In the genomic region with DNA sequence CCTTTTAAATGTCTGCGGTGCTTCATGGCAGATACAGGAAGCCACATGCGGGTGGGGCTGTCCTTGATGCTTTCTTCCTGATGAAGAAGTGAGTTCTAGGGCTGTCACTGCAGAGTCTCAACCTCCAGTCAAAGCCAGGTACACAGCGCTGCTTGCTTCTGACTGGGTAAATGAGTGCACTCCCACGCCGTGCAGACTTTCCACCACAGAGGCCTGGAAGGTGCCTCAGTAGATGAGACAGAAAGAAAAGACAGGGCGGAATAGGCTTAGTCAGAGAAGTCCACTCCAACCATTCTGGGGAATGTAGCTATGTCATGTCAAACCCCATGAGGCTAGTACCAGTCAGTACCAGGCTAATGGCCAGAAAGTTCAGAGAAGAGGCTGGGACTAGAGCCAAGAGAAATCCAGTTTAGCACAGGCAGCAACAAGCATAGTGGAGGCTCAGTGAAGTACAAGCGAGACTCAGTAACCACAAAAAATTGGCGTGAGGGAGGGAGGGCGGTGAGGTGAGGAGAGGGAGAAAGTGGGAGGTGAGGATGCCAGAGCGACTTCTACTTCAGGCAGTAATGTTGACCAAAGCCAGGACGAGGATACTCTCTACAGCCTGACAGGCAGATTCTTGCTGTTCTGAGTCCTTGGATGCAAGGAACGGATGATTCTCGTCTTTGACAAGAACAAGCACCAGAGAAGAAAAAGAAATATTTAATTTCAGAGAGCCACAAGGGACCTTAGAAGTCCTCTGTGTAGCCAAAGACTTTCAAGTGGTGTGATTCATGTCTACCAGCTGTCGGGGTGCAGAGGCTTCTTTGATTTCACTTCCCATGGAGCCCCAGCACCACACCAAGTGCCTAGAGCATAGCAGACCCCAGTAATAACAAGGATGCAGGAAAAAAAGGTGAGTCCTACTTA, we compare ENCODE assay signal across 9 mouse cellular contexts.
A peak's percentile ranks its signal among the peaks of the same experiment; 100 is the strongest.
DNase-seq lines count a peak whose midpoint lies in the region; ATAC-seq and TF ChIP-seq lines count a peak whose summit lies in the region.
"Had no signal": no experiment of that assay in that cellular context is flagged by ENCODE, and none has a peak within 500 bp of the region (broad histone marks: within the 10 kb centered on the region; RNA-seq: fewer than 3 reads in every experiment).

No protein-coding gene starts in this region.

- no peaks in the 10 kb centered on the region for H3K27me3 ChIP-seq in hindbrain, postnatal 0 days (ENCODE audit: insufficient read depth, low read length)
- H3K27me3 ChIP-seq: neural tube, embryonic 12.5 days had no signal

- H3K4me2 ChIP-seq in hindbrain, postnatal 0 days (ENCODE audit: low read depth, low read length), result no peak overlapping the region
- H3K4me2 ChIP-seq: neural tube, embryonic 12.5 days had no signal

- H3K9me3 ChIP-seq in hindbrain, postnatal 0 days (ENCODE audit: low read length), result no peaks in the 10 kb centered on the region
- H3K9me3 ChIP-seq: neural tube, embryonic 12.5 days had no signal

- peak; percentile 45; the same call in 1 of the 2 replicates for TF ChIP-seq CTCF in hindbrain, postnatal 0 days (IDR thresholded peaks at IDR 0.05; ENCODE audit: low read depth)

- ATAC-seq in hindbrain, postnatal 0 days, result peak; percentile 91

- H3K4me3 ChIP-seq in hindbrain, postnatal 0 days (ENCODE audit: low read length), result no peak overlapping the region
- H3K4me3 ChIP-seq: neural tube, embryonic 12.5 days had no signal

- H3K9ac ChIP-seq in hindbrain, postnatal 0 days (replicated peaks; ENCODE audit: low read length), result no peak overlapping the region
- H3K9ac ChIP-seq: neural tube, embryonic 12.5 days had no signal

- H3K36me3 ChIP-seq in hindbrain, postnatal 0 days (ENCODE audit: insufficient read depth, low read length), result no peaks in the 10 kb centered on the region
- H3K36me3 ChIP-seq: neural tube, embryonic 12.5 days had no signal

- 64% methylated on average over 14 of the region's 14 CpGs for WGBS in hindbrain, postnatal 0 days

- DNase-seq in heart, adult 11 months, result peak; percentile 92
- DNase-seq in heart, adult 8-10 months (ENCODE audit: low spot score), result no peak
- peak; percentile 12 for DNase-seq in testis, postnatal 14 days (ENCODE audit: low spot score)
- DNase-seq in testis, postnatal 10 days (ENCODE audit: low spot score), result no peak
- DNase-seq in hindbrain, postnatal 0 days (ENCODE audit: low spot score), result peak; percentile 81
- DNase-seq in lung, postnatal 25 days (ENCODE audit: low spot score), result peak; percentile 66
- DNase-seq in embryo, embryonic 9.5 days (ENCODE audit: extremely low spot score), result no peak
- no peak for DNase-seq in neural tube, embryonic 10.5 days (ENCODE audit: extremely low spot score, low spot score)

- H3K27ac ChIP-seq in hindbrain, postnatal 0 days, result no peak overlapping the region
- H3K27ac ChIP-seq: neural tube, embryonic 12.5 days had no signal

- H3K4me1 ChIP-seq in hindbrain, postnatal 0 days (ENCODE audit: insufficient read depth, low read length), result no peaks in the 10 kb centered on the region
- H3K4me1 ChIP-seq: neural tube, embryonic 12.5 days had no signal

Comparison
In these comparisons a context has a peak if more than half of its experiments do, and no peak if none do; other contexts are left out.
1. DNase-seq: peak in heart, adult 11 months (single experiment), testis, postnatal 14 days (single experiment), hindbrain, postnatal 0 days (single experiment) and lung, postnatal 25 days (single experiment); none in heart, adult 8-10 months (single experiment), testis, postnatal 10 days (single experiment), embryo, embryonic 9.5 days (single experiment) and neural tube, embryonic 10.5 days (single experiment).